Mouse (Mus musculus) right cerebral cortex, postnatal 4 days (tissue): ENCODE data around the gene Foxr1.
"Not testable (repeated sequence)": the region's sequence is repeated elsewhere in the genome, so short reads cannot be mapped to it uniquely, and the experiment has no call there.

Source experiments
- DNase-seq: peaks from one replicate; pipeline ENCODE4 v3.0.0-alpha.2; 2022

The Foxr1 gene

DNA sequence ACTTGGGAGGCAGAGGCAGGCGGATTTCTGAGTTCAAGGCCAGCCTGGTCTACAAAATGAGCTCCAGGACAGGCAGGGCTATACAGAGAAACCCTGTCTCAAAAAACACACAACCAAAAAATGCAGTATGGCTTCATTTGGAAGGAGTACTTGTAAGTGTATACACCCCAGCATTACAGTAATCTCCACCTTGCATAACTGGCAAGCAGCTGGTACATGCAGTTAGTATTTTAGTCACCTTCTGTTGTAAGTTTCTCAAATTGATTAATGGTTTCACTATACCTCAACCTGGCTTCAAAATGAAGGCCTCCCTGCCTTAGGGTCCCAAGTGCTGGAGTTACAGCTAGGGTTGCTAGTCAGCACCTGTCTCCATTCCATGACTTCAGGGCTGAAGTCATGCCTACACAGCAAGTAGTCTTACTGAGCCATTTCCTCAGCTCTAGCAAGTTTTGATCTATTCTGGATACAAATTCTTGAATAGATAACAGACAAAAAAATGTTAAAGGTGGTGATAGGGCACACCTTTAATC lies 29.3 kb downstream of the Foxr1 start:
- DNase-seq, result no peak

DNA sequence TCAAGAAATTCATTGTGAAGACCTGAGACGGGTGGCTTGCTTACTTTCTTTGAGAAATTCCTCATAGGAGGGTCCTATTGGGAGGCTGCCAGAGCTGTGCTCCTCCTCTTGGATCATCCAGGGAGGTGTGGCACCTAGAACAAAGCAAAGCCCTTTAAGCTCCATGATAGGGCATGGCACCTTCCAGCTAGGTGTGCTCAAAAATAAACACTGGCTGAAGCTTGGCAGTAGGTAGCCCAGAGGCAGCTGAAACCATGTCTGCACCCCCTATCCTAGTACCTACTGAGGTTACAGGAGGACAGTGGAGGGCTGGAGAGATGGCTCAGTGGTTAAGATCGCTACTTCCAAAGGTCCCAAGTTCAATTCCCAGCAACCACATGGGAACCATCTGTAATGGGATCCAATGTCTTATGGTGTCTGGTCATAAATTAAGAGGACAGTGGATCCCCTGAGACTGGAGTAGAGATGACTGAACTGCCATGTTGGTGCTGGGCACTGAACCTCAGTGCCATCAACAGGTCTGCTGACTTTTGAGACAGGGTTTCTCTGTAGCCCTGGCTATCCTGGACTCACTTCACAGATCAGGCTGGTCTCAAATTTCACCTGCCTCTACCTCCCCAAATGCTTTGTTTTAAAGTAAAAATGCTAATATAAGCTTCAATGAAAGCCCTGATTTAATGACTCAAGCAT lies 30.1 kb downstream of the Foxr1 start:
- DNase-seq, result no peak

DNA sequence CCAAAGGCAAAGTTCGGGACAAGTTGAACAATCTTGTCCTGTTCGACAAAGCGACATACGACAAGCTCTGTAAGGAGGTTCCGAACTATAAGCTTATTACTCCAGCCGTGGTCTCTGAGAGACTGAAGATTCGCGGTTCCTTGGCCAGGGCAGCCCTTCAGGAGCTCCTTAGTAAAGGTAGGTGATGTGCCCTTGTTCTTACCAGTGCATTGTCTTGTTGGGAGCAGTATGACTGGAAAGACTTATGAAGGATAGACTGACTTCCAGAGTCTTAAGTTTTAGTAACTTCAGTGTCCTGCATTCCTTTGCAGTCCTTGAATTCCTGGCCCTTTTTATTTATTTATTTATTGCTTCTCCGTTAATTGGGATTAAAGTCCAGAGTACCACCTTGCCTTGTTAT lies 32.2 kb downstream of the Foxr1 start:
- not testable (repeated sequence) for DNase-seq

DNA sequence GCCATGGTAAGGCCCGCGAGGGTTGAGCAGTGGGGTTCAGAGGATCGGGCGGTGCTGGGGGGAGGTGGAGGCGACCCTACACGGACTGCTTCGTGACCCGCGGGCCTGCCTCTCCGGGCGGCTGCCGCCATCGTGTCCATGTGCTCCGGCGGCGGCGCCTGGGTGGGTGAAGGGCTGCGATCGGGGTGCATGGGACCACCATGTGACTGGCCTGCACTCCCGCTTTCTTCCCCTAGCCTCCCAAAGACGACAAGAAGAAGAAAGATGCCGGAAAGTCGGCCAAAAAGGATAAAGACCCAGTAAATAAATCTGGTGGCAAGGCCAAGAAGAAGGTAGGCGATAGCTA lies 33.2 kb downstream of the Foxr1 start:
- DNase-seq, result no peak

DNA sequence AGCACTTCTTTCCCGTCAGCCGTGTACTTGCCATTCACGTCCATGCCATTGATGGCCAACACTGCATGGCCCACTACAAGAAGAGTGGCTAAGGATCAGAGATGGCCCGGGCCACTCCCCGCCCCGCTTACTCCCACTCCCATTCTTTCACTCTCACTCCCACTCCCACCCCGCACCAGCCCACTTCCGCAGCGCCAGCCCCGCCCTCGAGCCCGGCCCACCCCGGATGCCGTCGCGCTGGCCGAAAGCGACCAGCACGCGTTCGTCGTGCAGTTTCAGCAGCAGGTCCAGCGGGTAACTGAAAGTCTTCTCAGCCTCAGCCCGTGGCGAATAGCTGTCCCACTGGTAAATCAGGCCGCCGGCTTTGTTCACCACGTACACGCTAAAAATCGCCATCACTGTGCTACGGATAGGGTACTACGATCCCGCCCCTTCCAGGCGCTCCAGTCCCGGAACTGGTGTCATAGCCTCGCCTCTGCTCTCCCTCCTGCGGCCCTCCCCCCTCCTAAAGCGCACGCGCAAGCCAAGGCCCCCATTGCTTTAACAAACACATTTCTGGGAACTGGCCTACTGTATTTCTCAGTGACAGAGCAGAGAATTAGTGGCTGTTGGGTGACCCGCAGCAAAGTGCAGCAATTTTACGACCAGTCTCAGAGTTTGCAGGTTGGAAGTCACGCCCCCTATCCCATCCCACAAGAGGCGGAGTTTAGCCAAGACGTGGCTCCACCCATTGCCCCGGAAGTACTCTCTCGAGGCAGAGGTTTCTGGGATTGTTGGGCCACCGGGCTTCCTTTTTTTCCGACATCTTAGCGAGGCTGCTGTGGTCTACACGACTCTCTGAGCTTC lies 33.8 kb downstream of the Foxr1 start, which contains the start of the genes Rps25 and Trappc4:
Rps25 (plus strand) TSS at position 234 of the 846 bp plus-strand sequence.
Trappc4 (minus strand) TSS at position 695 of the 846 bp plus-strand sequence.
- peak; percentile 83 for DNase-seq

DNA sequence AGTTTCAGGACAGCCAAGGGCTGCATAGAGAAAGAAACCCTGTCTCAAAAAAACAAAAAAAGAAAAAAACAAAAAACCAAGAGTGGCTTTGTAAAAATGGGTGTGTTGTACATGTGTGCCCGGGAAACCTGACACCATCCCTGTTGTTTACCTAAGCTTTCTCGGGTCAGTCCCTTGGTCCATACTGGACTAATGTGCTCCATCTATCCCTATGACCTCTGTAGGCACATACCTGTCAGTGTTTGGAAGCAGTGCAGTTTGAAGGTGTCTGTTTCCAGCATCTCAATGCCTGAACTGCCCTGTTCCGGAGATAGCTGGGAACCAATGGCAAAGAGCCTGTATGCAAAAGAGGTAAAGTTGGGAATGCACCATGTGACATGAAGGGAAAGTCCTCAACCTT lies 35.9 kb downstream of the Foxr1 start:
- DNase-seq, result no peak

DNA sequence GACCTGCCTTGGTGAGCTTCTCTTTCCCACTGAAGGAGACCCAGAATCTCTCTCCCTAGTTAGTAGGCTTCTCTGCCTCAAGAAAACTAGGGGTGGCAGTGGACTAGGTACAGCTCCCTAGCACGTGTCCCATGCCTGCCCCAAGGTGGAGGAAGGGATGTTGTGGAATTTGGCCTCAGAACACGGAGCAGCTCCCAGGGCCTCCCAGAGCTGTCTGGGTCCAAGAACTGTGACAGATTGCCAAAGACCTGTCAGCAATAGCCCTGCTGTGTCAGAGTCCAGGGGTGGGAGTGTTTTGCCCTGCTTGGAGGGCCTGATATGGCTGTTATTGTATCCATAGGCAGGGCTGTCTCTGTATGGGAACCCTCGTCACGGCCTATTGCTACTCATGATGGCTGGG lies 39.9 kb downstream of the Foxr1 start:
- DNase-seq, result no peak

DNA sequence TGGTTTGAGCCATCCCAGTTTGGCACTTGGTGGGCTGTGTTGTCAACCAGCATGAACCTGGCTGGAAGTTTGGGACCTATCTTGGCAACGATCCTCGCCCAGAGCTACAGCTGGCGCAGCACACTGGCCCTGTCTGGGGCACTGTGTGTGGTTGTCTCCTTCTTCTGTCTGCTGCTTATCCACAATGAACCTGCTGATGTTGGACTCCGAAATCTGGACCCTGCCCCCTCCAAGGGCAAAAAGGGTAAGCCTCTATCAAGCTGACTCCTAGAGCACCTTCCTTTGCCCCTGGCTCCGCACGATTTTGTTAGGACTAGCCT lies 41.2 kb downstream of the Foxr1 start:
- no peak for DNase-seq

DNA sequence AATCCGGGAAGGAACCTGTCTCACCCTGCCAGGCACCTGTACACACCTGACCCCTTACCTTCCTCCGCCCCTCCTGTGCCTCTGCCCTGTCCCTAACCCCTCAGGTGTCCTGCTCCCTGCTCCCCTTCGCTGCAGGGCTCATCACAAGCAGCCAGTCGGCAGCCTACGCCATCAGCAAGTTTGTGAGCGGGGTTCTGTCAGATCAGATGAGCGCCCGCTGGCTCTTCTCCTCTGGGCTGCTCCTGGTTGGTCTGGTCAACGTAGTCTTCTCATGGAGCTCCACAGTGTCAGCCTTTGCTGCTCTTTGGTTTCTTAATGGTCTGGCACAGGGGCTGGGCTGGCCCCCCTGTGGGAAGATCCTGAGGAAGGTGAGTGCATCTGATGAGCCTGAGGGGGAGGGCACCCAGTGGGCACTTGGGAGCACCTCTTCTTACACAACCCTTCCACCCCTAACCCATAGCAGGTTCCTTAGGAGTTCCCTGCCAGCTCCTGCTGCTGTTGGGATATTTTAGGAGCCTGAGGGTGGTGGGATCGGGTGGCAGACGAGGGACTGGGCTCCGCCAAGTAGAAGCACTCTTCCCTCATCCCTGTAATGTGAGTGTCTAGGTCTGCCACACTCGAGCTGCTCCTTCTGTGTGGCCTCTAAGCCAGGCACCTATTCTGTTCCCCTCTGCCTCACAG lies 41.7 kb downstream of the Foxr1 start:
- no peak for DNase-seq

DNA sequence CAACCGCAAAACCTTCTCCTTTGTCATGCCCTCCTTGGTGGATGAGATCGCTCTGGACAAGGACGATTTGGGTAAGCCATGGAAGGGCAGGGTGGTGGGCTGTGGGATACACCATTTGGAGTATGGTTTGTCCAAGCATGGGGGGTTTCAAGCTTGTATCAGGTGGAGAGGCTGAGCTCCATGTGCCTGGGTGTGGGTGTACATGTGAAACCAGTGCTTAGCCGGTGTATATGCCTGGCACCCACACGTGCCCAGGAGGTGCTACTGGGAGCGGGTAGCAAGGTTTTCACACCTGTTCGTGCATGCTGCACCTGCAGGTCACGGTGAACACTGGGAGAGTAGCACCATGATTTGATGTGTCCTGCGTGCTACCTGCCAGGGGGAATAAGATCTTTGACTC lies 42.4 kb downstream of the Foxr1 start:
- no peak for DNase-seq

DNA sequence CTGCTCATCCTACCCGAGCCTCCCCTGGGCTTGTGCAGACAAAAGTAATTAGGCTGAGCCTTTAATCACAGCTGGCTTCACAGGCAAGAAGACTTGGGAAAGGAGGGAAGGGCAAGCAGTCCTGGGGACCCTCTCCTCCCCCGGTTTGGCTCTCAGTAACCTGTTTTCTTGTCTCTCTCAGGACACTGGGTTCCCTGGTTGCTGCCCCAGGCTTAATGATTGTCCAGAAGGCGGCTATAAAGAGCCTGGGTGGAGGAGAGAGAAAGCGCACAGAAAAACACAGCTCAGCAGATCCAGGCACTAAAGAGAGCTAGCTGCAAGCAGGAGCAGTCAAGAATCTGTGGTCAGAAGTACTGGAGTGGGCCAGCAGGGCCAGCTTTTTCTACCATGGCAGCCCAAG lies 42.8 kb downstream of the Foxr1 start:
- no peak for DNase-seq

DNA sequence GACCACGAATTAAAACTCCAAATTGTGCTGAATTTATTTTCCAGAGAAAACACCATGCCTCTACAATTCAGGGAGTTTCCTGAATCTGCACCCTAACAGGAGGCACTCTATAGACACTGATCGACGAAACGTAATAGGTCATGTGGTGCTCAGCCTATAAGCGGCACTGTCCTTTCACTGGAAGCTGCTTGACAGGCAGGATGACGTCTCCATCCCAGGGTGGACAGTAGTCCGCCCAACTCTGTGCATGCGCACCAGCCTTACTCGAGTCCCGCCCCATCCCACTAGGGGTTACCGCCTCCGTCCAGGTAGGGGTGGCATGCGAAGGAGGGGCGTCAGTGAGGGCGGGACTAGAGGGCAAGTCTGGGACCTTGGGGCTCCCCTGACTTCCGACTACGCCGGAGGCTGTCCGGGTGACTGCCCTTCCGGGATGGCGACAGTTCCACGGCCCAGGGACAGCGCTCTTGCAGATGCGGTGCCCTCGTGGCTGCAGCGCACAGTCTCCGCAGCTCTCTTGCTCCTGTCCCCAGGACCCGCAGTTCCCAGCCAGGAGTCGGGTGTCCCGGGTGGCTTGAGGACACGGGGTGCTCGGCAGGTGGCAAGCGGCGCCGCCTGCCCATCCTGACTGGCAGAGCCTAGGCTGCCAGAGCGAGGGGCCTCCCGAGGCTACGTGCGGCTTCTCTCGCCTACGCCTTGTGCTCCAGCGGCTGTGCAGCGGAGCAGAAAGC lies 44.1 kb downstream of the Foxr1 start, which contains the start of gene Slc37a4:
Slc37a4 (plus strand) TSS at position 169 of the 728 bp plus-strand sequence.
- peak; percentile 81 for DNase-seq

DNA sequence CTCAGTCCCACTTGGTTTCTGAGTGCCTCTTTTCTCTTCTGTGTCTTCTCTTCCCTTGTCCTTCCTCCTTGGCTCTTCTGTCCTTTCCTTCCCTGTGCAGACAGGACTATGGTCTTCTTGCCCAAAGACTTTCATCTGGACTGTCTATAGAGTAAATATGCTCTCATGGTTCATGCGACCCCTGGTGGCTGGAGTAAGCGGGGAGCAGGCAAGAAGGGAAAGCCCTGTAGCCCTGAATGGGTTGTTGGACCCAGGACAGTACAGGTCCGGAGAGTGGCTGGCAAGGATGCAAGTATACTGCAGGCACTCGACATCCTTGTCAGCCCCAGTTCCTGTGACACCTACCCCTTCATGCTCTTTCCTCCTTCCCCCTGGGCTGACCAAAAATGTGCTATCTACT lies 49.5 kb downstream of the Foxr1 start:
- peak; percentile 82 for DNase-seq

DNA sequence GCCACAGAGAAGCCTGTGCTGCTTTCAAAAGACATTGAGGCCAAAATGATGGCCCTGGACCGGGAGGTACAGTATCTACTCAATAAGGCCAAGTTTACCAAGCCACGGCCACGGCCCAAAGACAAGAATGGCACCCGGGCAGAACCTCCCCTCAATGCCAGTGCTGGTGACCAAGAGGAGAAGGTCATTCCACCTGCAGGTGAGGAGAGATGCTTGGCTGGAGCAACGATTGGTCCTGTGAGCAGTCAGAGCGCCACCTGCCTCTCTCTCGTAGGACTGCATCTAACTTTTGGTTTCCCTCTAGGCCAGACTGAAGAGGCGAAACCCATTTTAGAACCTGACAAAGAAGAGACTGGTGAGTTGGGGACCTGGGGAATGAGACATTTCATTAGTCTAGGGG lies 51.7 kb downstream of the Foxr1 start:
- DNase-seq, result peak; percentile 49

DNA sequence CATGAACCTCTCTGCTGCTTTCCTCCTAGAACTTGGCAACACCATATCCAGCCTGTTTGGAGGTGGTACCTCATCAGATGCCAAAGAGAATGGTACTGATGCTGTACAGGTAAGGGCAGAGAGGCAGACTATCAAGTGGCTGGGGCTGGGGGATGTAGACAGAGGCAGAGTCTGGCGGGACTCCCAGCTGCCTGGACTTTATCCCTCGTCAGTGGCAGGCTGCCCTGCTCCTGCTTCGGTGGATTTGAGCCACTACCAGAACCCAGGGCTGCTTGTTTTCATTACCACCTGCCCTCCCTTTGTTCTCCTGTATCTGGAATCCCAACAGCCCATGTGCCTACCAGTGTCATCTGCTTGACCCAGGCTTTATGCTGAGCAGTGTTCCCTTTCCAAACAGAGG lies 53.7 kb downstream of the Foxr1 start:
- DNase-seq, result no peak

DNA sequence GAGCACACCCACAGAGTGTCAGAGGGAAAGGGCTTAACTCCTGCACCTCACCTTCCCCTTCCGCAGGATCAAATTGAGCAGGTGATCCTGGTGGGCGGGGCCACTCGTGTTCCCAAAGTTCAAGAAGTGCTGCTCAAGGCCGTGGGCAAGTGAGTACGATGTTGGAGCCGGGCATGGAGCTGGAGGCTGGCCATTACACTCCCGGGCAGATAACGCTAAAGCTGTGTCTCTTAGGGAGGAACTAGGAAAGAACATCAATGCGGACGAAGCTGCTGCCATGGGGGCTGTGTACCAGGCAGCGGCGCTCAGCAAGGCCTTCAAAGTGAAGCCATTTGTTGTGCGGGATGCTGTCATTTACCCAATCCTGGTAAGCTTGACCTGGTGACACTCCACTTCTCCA lies 56.3 kb downstream of the Foxr1 start:
- DNase-seq, result no peak
